16 mouse cellular contexts compared by ENCODE assay signal in genomic region chr7:18799129-18799528, GRCm38 (mm10). TPM values are rescaled to one million over a fixed set of nuclear protein-coding genes. Genes with fewer than 3 reads are reported as not detected.
A peak's percentile ranks its signal among the peaks of the same experiment; 100 is the strongest.
DNase-seq lines count a peak whose midpoint lies in the region; ATAC-seq and TF ChIP-seq lines count a peak whose summit lies in the region.
"Had no signal": no experiment of that assay in that cellular context is flagged by ENCODE, and none has a peak within 500 bp of the region (broad histone marks: within the 10 kb centered on the region; RNA-seq: fewer than 3 reads in every experiment).

No protein-coding gene starts in this region.

- no peaks in the 10 kb centered on the region for H3K36me3 ChIP-seq in testis, adult 2 months (ENCODE audit: control insufficient read depth, insufficient read depth, low read length)
- H3K36me3 ChIP-seq in stomach, postnatal 0 days (ENCODE audit: control insufficient read depth, insufficient read depth, low read length), result no peaks in the 10 kb centered on the region

- TF ChIP-seq POLR2A in testis, adult 2 months (IDR thresholded peaks at IDR 0.05; ENCODE audit: control insufficient read depth, low read depth, low read length), result no peak

- TF ChIP-seq EP300 in stomach, postnatal 0 days (optimal IDR thresholded peaks at IDR 0.05), result no peak

- peak; percentile 50 for TF ChIP-seq CTCF in layer of hippocampus, adult 2 months (conservative IDR thresholded peaks at IDR 0.05)
- TF ChIP-seq CTCF in testis, adult 2 months (IDR thresholded peaks at IDR 0.05; ENCODE audit: control insufficient read depth, insufficient read depth, insufficient replicate concordance, low read depth, low read length), result peak; percentile 42; the same call in 1 of the 2 replicates
- peak; percentile 55 for TF ChIP-seq CTCF in stomach, postnatal 0 days (IDR thresholded peaks at IDR 0.05; ENCODE audit: low read depth)

- H3K4me1 ChIP-seq in testis, adult 2 months (ENCODE audit: control insufficient read depth, insufficient read depth, low read length), result no peaks in the 10 kb centered on the region
- no peaks in the 10 kb centered on the region for H3K4me1 ChIP-seq in stomach, postnatal 0 days (replicated peaks; ENCODE audit: control insufficient read depth, insufficient read depth)

- no peak overlapping the region for H3K27ac ChIP-seq in layer of hippocampus, adult 2 months
- H3K27ac ChIP-seq in testis, adult 2 months (ENCODE audit: control insufficient read depth, insufficient read depth, low read depth, low read length), result no peak overlapping the region
- H3K27ac ChIP-seq in stomach, postnatal 0 days (replicated peaks), result no peak overlapping the region

- no peak for DNase-seq in layer of hippocampus, adult 2 months (ENCODE audit: low spot score in 2 of 2)
- no peak for DNase-seq in layer of hippocampus, adult 11-12 months (ENCODE audit: low spot score)
- DNase-seq in testis, postnatal 14 days (ENCODE audit: low spot score), result no peak
- peak; percentile 5 for DNase-seq in NIH3T3 (ENCODE audit: low read depth)
- peak; percentile 13 for DNase-seq in stomach, postnatal 0 days (ENCODE audit: low spot score)
- DNase-seq in right cerebral cortex, postnatal 14 days, result no peak
- DNase-seq in ovary, postnatal 36 days (ENCODE audit: low spot score), result no peak
- DNase-seq: adrenal gland, postnatal 36 days; heart, postnatal 36 days; kidney, adult 11 months; lung, adult 18-20 months had no signal

- ATAC-seq in stomach, postnatal 0 days (ENCODE audit: low FRiP score, low TSS enrichment), result no peak

- H3K4me3 ChIP-seq in layer of hippocampus, adult 2 months, result no peak overlapping the region
- H3K4me3 ChIP-seq in testis, adult 2 months (ENCODE audit: control insufficient read depth, low read depth, low read length), result no peak overlapping the region
- no peak overlapping the region for H3K4me3 ChIP-seq in stomach, postnatal 0 days (ENCODE audit: low read depth, low read length)

- 43% methylated on average over 3 of the region's 3 CpGs for WGBS in stomach, postnatal 0 days

- H3K27me3 ChIP-seq in testis, adult 2 months (ENCODE audit: control insufficient read depth, insufficient read depth, low read length), result no peaks in the 10 kb centered on the region
- H3K27me3 ChIP-seq in stomach, postnatal 0 days (ENCODE audit: control insufficient read depth, insufficient read depth, low read length), result no peaks in the 10 kb centered on the region

- H3K4me2 ChIP-seq in stomach, postnatal 0 days (replicated peaks; ENCODE audit: low read depth), result no peak overlapping the region

- H3K9me3 ChIP-seq in stomach, postnatal 0 days (ENCODE audit: control insufficient read depth, low read length), result no peaks in the 10 kb centered on the region

- H3K9ac ChIP-seq in stomach, postnatal 0 days (ENCODE audit: low read length), result no peak overlapping the region

RNA-seq across cellular contexts. Expression of gene Psg19, which starts 0.8 kb away (rescaled TPM):
- not detected for total RNA-seq in layer of hippocampus, adult 2 months (2021)
- polyA plus RNA-seq in testis, adult 2 months (2012; rRNA removed), result 8.5 and 11.8 TPM in 2 replicates
- polyA plus RNA-seq in stomach, postnatal 0 days (2015; fragmentation: Nextera tagmentation; extraction: Ambion mirVana), result not detected in 2 replicates
- total RNA-seq: adrenal gland, postnatal 36 days; granulocyte monocyte progenitor cell, adult 5-6 weeks; heart, postnatal 36 days; layer of hippocampus, adult 18-20 months; left cerebral cortex, postnatal 14 days had no signal
- polyA plus RNA-seq: cortical plate, adult 2 months had no signal

RNA-seq across cellular contexts. Expression of gene Psg17, which starts 22.3 kb away (rescaled TPM):
- not detected for total RNA-seq in layer of hippocampus, adult 2 months (2021)
- polyA plus RNA-seq in testis, adult 2 months (2012; rRNA removed), result 1.1 and 2.3 TPM in 2 replicates
- polyA plus RNA-seq in stomach, postnatal 0 days (2015; fragmentation: Nextera tagmentation; extraction: Ambion mirVana), result 0.06 and 0.08 TPM in 2 replicates
- total RNA-seq: adrenal gland, postnatal 36 days; granulocyte monocyte progenitor cell, adult 5-6 weeks; heart, postnatal 36 days; layer of hippocampus, adult 18-20 months; left cerebral cortex, postnatal 14 days had no signal

RNA-seq across cellular contexts. Expression of gene Mill2, which starts 40.6 kb away (rescaled TPM):
- total RNA-seq in layer of hippocampus, adult 2 months (2021), result 1 to 10 TPM; 2.3 to 2.6 TPM
- polyA plus RNA-seq in testis, adult 2 months (2012; rRNA removed), result 0.63 and 0.94 TPM in 2 replicates
- 1.3 and 1.4 TPM in 2 replicates for polyA plus RNA-seq in stomach, postnatal 0 days (2015; fragmentation: Nextera tagmentation; extraction: Ambion mirVana)
- total RNA-seq: granulocyte monocyte progenitor cell, adult 5-6 weeks had no signal

Comparison
In these comparisons a context has a peak if more than half of its experiments do, and no peak if none do; other contexts are left out.
1. DNase-seq: peak in NIH3T3 (single experiment) and stomach, postnatal 0 days (single experiment); none in layer of hippocampus, adult 2 months (0 of 2), layer of hippocampus, adult 11-12 months (single experiment), testis, postnatal 14 days (single experiment), right cerebral cortex, postnatal 14 days (single experiment) and ovary, postnatal 36 days (single experiment).
2. Peak in every context shown above with its lines, with median percentiles within 50 percentile points of each other: CTCF ChIP-seq.